Mouse (Mus musculus) lung, embryonic 16.5 days (tissue): ENCODE measurements at regions not wholly inside any gene's neighbourhood (a gene's known extent, or its start where the extent isn't known, plus 50 kb on each side); places are given as distances from the start of the nearest gene placed in this dataset.

ENCODE experiments used
- ATAC-seq: fragments of 200-750 bp; cut with Nextera tagmentation; 2 replicates; pipeline ENCODE4 v1.8.0; 2017; ENCODE audit warnings: low read depth, mild to moderate bottlenecking, moderate library complexity
- H3K27ac ChIP-seq: fragments of 300-500 bp; sonication (generic); 2 replicates; pipeline ENCODE4 v1.5.1; 2014; ENCODE audit warnings: mild to moderate bottlenecking, control low read depth, low read length
- H3K27me3 ChIP-seq: fragments of 300-500 bp; sonication (generic); 2 replicates; pipeline ENCODE4 v1.6.1; 2014; ENCODE audit warnings: low read depth, low read length, mixed read lengths; ENCODE audit not compliant: control insufficient read depth, insufficient read depth
- H3K36me3 ChIP-seq: fragments of 300-500 bp; sonication (generic); 2 replicates; pipeline ENCODE4 v1.6.1; 2014; ENCODE audit warnings: low read length; ENCODE audit not compliant: control insufficient read depth, insufficient read depth
- H3K4me1 ChIP-seq: fragments of 300-500 bp; sonication (generic); replicated peaks from 2 replicates; pipeline ENCODE4 v1.6.1; 2014; ENCODE audit warnings: low read length, mixed read lengths; ENCODE audit not compliant: control insufficient read depth, insufficient read depth
- H3K4me2 ChIP-seq: fragments of 300-500 bp; sonication (generic); 2 replicates; pipeline ENCODE4 v1.6.1; 2014; ENCODE audit warnings: low read depth, low read length, control low read depth
- H3K4me3 ChIP-seq: fragments of 300-500 bp; sonication (generic); 2 replicates; pipeline ENCODE4 v1.5.1; 2014; ENCODE audit warnings: mild to moderate bottlenecking, low read length, control low read depth
- H3K9ac ChIP-seq: fragments of 300-500 bp; sonication (generic); 2 replicates; pipeline ENCODE4 v1.6.1; 2014; ENCODE audit warnings: low read length, control low read depth
- H3K9me3 ChIP-seq: fragments of 300-500 bp; sonication (generic); 2 replicates; pipeline ENCODE4 v1.6.1; 2016; ENCODE audit warnings: low read length; ENCODE audit not compliant: control insufficient read depth
- WGBS: fragments of 180-500 bp; shearing (Covaris S2); extraction: QIAGEN DNeasy Blood & Tissue Kit; methylation state at CpG from one replicate; pipeline ENCODE4 v1.1.7; 2014; 5-methylcytosine and 5-hydroxymethylcytosine counted together

DNA sequence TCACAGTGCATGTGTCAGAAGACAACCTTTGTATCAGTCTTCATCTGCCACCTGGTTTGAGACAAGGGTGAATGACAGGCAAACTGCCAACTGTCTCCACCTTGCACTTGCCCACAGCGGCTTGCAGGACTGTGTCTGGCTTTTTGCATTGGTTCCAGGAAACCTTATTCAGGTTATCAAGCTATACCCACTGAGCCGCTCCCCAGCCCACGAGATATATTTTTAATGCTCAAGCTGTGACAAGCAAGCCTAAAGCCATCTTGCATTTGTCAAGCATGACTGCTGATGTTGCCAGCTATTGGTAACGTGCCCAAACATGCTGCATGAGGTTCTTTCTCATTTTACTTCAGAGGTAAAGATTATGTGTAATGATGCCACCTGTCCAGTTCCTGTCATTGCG lies 437.6 kb upstream of the Tbl1xr1 start:
- no peak for ATAC-seq
- Histone ChIP-seq H3K27ac (no peak overlapping the region; the same call in 1 of the 2 replicates), H3K4me1 (peaks cover 14% of the 10 kb centered on the region), H3K4me3 (no peak overlapping the region), H3K36me3 (no peaks in the 10 kb centered on the region), H3K9me3 (no peaks in the 10 kb centered on the region), H3K27me3 (no peaks in the 10 kb centered on the region), H3K4me2 (no peak overlapping the region), H3K9ac (no peak overlapping the region)
- WGBS = 76% methylated on average over 5 of the region's 5 CpGs

DNA sequence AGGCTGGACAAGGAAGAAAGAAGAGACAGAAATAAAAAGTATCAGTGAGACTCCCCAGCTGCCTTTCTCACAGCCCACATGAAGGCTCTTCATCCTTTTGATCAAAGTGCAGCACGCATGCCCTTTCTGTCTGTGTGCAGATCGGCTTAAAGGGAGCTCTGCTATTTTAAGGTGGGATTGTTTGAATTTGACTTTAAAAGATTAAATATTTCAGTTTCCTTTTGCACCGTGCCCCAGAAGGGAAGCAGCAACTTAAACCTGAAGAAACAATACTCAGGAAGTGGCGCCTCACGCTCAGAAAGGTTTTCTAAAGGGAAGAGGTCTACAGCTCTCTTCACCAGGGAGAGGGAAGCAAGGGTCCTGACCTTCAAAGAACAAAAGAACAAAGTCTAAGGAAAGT lies 436.9 kb upstream of the Tbl1xr1 start:
- H3K9me3 ChIP-seq = no peaks in the 10 kb centered on the region
- no peaks in the 10 kb centered on the region for H3K36me3 ChIP-seq
- peaks cover 9% of the 10 kb centered on the region for H3K4me1 ChIP-seq
- peak overlapping the region; percentile 11; the same call in 1 of the 2 replicates for H3K27ac ChIP-seq
- no peaks in the 10 kb centered on the region for H3K27me3 ChIP-seq
- ATAC-seq = no peak
- no peak overlapping the region for H3K4me3 ChIP-seq
- WGBS = 28% methylated on average over 5 of the region's 5 CpGs
- no peak overlapping the region for H3K9ac ChIP-seq
- H3K4me2 ChIP-seq = no peak overlapping the region

DNA sequence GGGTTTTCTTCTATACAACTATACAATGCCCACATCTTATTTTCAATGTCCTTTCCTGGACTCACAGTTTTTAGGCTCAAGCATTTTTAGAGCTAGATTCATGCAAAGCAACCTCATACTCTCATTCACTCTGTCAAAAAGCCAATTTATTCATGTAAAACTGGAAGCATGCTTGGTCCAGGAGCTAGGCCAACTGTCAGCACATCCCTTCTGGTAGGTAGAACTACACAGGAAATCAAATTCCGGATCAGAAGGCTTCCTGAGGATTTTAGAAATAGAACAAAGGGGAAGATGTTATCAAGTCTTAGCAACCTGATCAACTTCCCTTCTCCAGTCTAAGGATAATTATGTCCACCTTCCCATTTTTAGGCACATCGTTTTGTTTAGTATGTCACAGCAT lies 432.4 kb upstream of the Tbl1xr1 start:
- no peak overlapping the region for H3K4me2 ChIP-seq
- H3K4me3 ChIP-seq = no peak overlapping the region
- H3K9me3 ChIP-seq = no peaks in the 10 kb centered on the region
- ATAC-seq = no peak
- WGBS = 52% methylated on average over 2 of the region's 2 CpGs
- no peaks in the 10 kb centered on the region for H3K36me3 ChIP-seq
- H3K27me3 ChIP-seq = no peaks in the 10 kb centered on the region
- H3K4me1 ChIP-seq = peaks cover 3% of the 10 kb centered on the region
- H3K27ac ChIP-seq = no peak overlapping the region
- no peak overlapping the region for H3K9ac ChIP-seq

DNA sequence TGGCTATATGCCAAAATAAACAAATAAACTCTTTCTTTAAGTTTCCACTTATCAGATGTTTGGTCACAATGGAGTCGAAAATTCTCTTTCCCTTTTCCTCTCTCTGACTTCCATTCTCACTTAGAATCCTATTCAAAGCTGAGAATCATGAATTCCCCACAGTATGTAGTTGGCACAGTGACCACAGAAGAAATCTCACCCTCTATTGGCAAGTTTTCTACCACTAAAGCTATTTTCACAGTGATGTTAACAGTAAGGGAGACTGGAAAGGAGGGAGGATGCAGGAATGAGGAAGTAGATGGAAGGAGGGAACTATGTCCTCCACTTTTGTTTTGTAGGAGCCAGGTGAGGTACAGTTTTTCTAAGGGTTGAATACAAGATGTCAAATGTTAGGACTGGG lies 431.2 kb upstream of the Tbl1xr1 start:
- no peak overlapping the region for H3K9ac ChIP-seq
- H3K36me3 ChIP-seq = no peaks in the 10 kb centered on the region
- peak overlapping the region; percentile 20; the same call in 1 of the 2 replicates for H3K27ac ChIP-seq
- H3K4me3 ChIP-seq = no peak overlapping the region
- H3K4me2 ChIP-seq = no peak overlapping the region
- H3K4me1 ChIP-seq = no peaks in the 10 kb centered on the region; the same call in 1 of the 2 replicates
- ATAC-seq = no peak
- 26% methylated on average over 1 of the region's 1 CpGs for WGBS
- no peaks in the 10 kb centered on the region for H3K9me3 ChIP-seq
- no peaks in the 10 kb centered on the region for H3K27me3 ChIP-seq

DNA sequence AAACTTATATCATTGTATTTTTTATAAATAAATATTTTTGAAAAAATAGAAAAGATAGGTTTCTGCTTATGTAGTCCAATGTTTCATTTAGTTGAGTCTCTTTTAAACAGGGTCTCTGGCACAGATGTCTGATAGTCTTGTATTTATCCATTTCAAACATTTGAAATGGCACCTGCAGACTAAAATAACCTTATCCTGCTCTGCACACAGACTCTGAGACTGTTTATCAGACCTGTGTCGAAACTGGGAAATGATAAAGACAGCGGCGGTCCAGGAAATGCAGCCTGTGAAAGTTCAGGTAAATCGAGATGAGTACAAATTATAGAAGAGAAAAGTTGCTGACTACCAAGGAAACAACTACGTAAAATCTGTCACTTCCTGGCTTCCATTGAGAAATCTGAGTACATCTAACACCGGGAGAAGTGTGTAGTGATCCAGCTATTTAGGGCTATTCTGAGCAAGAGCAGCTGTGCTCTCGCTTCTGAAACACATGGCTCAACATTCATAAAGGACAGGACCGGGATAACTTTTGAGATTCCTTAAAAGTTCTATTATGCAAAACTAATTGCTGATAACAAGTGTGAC lies 426.5 kb upstream of the Tbl1xr1 start:
- 41% methylated on average over 8 of the region's 8 CpGs for WGBS
- ATAC-seq = no peak

DNA sequence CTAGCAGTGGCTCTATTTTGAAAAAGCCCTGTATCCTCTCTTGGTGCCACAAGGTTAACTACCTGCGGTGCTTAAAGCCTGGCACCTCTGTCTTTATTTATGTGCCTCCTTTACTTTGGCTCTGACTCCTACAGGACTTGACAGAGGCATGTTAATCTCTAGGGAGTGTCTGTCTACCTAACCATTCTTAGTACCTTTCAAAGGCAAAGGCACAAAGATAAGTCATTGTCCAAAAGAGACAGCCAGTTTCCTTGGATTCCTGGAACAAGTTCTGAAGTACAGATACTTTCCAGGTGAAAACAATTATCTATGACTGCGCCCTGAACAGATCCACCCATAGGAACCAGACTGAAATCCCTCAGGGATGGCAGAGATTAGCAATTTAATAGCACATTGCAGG lies 421.2 kb upstream of the Tbl1xr1 start:
- no peak overlapping the region for H3K4me2 ChIP-seq
- H3K9ac ChIP-seq = no peak overlapping the region
- no peak overlapping the region for H3K27ac ChIP-seq
- 83% methylated on average over 2 of the region's 2 CpGs for WGBS
- H3K4me3 ChIP-seq = no peak overlapping the region
- H3K4me1 ChIP-seq = peaks cover 3% of the 10 kb centered on the region; the same call in 1 of the 2 replicates
- no peaks in the 10 kb centered on the region for H3K27me3 ChIP-seq
- peaks cover 8% of the 10 kb centered on the region; the same call in 1 of the 2 replicates for H3K9me3 ChIP-seq
- no peaks in the 10 kb centered on the region for H3K36me3 ChIP-seq
- no peak for ATAC-seq

More for the DNA sequence above, 426.5 kb upstream of the Tbl1xr1 start:
- Histone ChIP-seq H3K36me3 (no peaks in the 10 kb centered on the region), H3K27me3 (no peaks in the 10 kb centered on the region), H3K4me3 (no peak overlapping the region), H3K4me1 (peaks cover 3% of the 10 kb centered on the region), H3K27ac (no peak overlapping the region), H3K4me2 (no peak overlapping the region), H3K9me3 (no peaks in the 10 kb centered on the region), H3K9ac (no peak overlapping the region)

DNA sequence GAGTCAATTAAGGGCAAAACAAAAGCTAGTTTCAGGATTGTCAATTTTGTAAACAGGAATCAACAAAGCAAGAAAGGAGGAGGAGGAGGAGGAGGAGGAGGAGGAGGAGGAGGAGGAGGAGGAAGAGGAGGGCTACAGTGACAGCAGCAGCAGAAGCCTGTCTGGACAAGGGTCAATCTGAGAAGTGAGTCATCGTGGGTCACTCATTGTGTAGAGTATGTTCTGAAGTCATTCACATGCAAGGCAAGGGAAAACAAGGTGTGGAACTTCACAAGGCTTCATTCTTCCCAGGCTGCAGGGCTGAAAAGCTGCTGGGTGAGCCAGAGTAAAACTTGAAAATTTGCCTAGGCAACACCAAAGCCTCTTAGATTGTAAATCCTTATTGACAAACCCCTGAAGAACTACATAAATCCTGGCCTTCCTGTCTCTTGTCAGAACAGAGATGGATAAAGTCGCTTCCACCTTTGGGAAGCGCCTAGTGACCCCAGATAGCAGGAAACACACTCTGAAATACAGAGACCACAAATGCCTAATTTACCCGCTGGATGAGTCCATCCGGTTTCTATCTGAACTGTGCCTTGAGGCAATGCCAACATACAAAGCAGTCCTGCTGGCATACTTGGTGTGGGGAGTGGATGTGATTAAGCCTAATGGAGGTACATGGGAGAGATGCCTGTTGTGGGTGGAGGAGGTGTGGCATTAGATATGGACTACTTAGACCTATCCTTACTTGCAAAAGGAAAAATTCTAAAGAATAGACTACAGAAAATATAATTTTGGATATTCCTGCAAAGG lies 408.9 kb upstream of the Tbl1xr1 start:
- ATAC-seq = no peak
- no peak overlapping the region for H3K4me3 ChIP-seq
- no peaks in the 10 kb centered on the region for H3K27me3 ChIP-seq
- H3K4me1 ChIP-seq = no peaks in the 10 kb centered on the region
- no peak overlapping the region for H3K4me2 ChIP-seq
- H3K36me3 ChIP-seq = no peaks in the 10 kb centered on the region
- 57% methylated on average over 5 of the region's 5 CpGs for WGBS
- no peak overlapping the region for H3K9ac ChIP-seq
- H3K9me3 ChIP-seq = no peaks in the 10 kb centered on the region
- no peak overlapping the region for H3K27ac ChIP-seq

DNA sequence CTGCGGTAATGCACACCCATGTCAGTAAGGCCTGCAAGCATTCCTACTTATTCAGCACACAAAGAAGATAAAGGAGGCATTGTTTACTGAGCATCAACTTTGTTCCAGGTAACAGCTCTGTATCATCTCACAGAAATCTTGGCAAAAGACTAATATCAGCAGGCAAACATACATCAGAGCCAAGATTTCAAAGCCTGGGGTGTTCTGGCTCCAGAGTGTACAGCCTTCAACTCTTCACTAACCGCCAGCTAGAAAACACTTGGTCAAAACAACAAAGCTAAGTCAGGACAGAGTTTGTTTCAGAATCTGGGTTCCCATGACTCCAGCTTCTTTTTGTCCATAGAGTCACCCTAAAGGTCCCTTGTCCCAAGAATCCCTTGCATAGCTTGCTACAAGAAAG lies 404.6 kb upstream of the Tbl1xr1 start:
- no peak for ATAC-seq
- no peaks in the 10 kb centered on the region for H3K4me1 ChIP-seq
- no peak overlapping the region for H3K27ac ChIP-seq
- H3K4me3 ChIP-seq = no peak overlapping the region
- WGBS = 66% methylated on average over 2 of the region's 2 CpGs
- H3K27me3 ChIP-seq = no peaks in the 10 kb centered on the region
- no peak overlapping the region for H3K4me2 ChIP-seq
- H3K9ac ChIP-seq = no peak overlapping the region
- no peaks in the 10 kb centered on the region for H3K36me3 ChIP-seq
- H3K9me3 ChIP-seq = no peaks in the 10 kb centered on the region

DNA sequence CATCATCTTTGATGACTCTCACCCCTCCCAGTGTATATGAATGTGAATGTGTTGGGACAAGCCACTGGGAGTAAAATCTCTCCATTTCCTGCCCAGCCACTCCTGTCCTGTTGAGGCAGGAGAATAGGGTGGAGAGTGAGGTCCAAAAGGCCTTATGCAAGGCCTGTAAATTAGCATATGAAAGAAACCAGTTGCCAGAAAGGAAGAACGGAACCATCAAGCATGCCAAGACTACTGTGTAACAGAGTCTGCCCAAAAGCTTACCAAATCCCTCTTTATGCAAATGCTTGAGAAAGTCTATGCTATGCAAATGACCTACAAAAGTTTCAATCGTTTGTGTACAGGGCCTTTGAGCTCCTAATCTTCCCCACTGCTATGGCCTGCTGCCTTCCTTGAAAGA lies 404.0 kb upstream of the Tbl1xr1 start:
- ATAC-seq = no peak
- WGBS = 79% methylated on average over 2 of the region's 2 CpGs
- Histone ChIP-seq H3K4me3 (no peak overlapping the region), H3K27me3 (no peaks in the 10 kb centered on the region), H3K36me3 (no peaks in the 10 kb centered on the region), H3K4me2 (no peak overlapping the region), H3K27ac (no peak overlapping the region), H3K4me1 (no peaks in the 10 kb centered on the region), H3K9me3 (no peaks in the 10 kb centered on the region), H3K9ac (no peak overlapping the region)
